Mouse (Mus musculus): ENCODE measurements around the gene Crlf2. TPM values are rescaled to one million over a fixed set of nuclear protein-coding genes. Genes with fewer than 3 reads are reported as not detected.
A peak's percentile ranks its signal among the peaks of the same experiment; 100 is the strongest.

The Crlf2 gene
- total RNA-seq, 1 experiment from 2014 or later = 22.9 TPM

DNA sequence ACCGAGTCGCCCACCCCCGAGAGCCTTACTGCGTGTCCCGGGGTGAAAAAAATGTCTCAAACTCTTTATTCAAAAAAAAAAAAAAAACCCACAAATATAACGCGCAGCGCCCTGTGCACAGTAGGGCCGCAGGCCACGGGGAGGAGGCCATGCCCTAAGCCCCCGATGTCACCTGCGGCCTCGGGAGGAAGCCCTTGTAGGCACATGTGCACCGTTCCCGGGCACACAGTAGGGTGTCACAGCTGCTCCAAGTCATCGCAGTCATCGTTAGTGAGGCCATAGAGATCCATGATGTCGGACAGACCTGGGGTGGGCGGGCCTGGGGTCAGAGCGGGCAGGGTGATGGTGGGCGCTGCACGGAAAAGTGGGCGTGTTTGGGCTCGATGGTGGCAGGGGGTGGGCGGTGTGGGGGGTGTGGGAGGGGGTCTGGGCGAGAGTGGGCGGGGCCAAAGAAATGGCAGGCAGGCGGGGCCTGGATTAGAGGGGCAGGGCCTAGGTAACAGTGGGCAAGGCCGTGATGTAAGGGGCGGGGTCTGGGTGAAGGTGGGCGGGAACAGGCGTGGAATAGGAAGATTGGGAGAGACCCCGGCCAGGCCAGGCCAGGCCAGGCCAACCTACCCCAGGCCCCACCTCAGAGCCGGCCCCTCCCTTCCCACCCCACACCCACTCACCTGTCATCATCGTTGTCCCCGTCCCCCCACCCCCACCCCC, 8.4 kb downstream of the Crlf2 start:
- DNase-seq = peak; percentile 4

DNA sequence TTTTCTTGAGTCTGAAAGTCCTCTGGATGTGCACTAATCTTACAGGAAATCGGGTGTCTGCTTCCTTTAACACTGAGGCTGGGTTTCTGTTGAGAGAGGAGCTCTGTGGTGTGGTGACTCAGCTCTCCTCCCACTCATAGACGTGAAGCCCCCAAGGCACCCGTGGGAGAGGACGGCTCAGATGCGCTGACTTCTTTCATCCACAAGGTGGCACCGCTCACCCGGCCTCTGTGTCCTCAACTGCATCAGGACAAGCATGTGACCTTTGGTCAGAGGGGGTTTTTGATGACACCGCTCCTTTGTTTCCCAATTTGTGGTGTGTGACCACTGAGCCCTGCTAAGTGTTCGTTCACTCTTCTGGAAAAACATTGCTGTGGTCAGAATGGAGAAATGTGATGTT, 10.1 kb downstream of the Crlf2 start:
- DNase-seq = peak; percentile 60

DNA sequence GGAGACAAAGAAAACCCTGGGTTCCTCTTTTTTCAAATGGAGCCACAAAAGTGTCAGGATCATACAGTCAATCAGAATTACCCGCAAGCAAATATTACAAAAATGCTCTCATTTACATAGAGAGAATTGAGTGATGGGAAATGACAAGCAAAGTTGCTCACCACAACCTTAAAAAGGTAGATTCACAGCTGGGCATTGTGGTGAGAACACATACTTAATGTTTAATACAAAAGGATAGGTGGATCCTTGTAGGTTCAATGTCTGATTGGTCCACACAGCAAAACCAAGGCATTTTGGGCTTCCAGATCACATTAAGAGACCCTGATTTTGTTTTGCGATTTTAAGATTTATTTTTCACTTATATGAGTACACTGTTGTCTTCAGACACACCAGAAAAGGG, 11.7 kb downstream of the Crlf2 start:
- DNase-seq = no peak

DNA sequence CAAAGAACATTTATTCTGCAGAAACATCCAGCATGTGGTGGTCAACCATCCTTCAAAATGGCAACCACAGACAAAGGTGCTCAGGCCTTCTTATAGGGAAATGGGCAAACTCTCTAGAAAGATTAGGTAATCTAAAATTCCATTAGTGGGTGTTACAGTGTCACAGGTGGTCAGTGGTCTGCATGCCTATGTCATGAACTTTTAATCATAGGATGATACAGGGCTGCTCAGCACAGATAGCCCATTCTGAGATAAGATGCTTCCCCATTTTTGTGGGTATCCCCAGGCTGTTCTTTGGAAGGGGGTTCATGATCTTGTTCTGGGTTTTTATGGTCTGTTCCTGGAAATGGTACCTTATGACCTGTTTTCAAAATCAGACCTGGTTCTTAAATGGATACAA, 49.1 kb downstream of the Crlf2 start:
- no peak for DNase-seq

DNA sequence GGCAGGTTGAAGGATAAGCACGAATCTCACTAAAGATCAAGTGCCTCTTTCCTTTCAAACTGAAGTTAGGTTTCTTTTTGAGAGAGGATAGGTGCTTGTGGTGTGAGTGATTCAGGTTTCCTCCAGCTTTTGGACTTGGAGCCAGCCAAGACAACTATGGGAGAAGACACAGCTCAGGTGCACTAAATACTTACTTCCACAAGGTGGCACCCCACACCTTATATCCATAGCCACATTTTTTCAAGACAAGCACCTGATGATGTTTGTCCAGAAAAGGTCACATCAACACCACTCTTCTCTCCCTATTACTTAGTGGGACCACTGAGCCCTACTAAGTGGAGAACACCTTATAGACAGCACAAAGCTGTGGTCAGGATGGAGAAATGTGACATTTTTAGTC, 52.1 kb downstream of the Crlf2 start:
- peak; percentile 27 for DNase-seq

Other genes starting within 250 kb of the Crlf2 start
- gene Vmn2r16, start 228.8 kb downstream of the Crlf2 start, total RNA-seq (2021) = not detected in 2 replicates
- gene Vmn2r17, start 139.3 kb downstream of the Crlf2 start, total RNA-seq (2021) = not detected in 2 replicates
- 1.4 and 3.5 TPM in 2 replicates for gene 5430403G16Rik, start 132.0 kb upstream of the Crlf2 start, total RNA-seq (2021)
- 6.0 and 6.2 TPM in 2 replicates for gene 4930522L14Rik, start 192.9 kb upstream of the Crlf2 start, total RNA-seq (2021)